Mouse (Mus musculus) hindbrain, embryonic 10.5 days (tissue): ENCODE data around the gene Rcan1. TPM values are rescaled to one million over a fixed set of nuclear protein-coding genes. Genes with fewer than 3 reads are reported as not detected.
A peak's percentile ranks its signal among the peaks of the same experiment; 100 is the strongest.

Experiments
- DNase-seq: peaks from one replicate; pipeline ENCODE4 v3.0.0-alpha.2; 2017; ENCODE audit warnings: low spot score
- H3K27ac ChIP-seq: fragments of 300-500 bp; sonication (generic); 2 replicates; pipeline ENCODE4 v1.5.1; 2016; ENCODE audit warnings: mild to moderate bottlenecking, moderate library complexity
- H3K27me3 ChIP-seq: fragments of 300-500 bp; sonication (generic); 2 replicates; pipeline ENCODE4 v1.6.1; 2016; ENCODE audit warnings: mild to moderate bottlenecking; ENCODE audit not compliant: poor library complexity, insufficient read depth, severe bottlenecking
- H3K36me3 ChIP-seq: fragments of 300-500 bp; sonication (generic); 2 replicates; pipeline ENCODE4 v1.6.1; 2016; ENCODE audit warnings: mild to moderate bottlenecking, moderate library complexity
- H3K4me1 ChIP-seq: fragments of 300-500 bp; sonication (generic); replicated peaks from 2 replicates; pipeline ENCODE4 v1.6.1; 2016; ENCODE audit warnings: mild to moderate bottlenecking
- H3K4me3 ChIP-seq: fragments of 300-500 bp; sonication (generic); 2 replicates; pipeline ENCODE4 v1.5.1; 2016; ENCODE audit warnings: mild to moderate bottlenecking, moderate library complexity
- H3K9me3 ChIP-seq: fragments of 300-500 bp; sonication (generic); 2 replicates; pipeline ENCODE4 v1.6.1; 2016; ENCODE audit warnings: mild to moderate bottlenecking, moderate library complexity
- WGBS: fragments of 180-500 bp; shearing (Covaris S2); methylation state at CpG from one replicate; pipeline ENCODE4 v1.1.7; 2016; 5-methylcytosine and 5-hydroxymethylcytosine counted together
- polyA plus RNA-seq: library from polyadenylated mRNA; unstranded; fragments of >200 nt; fragmentation: Nextera tagmentation; extraction: Ambion mirVana; gene quantifications from 2 replicates; pipeline ENCODE4 v1.2.1, GENCODE M21; 2016

Gene Rcan1
- polyA plus RNA-seq, 1 experiment from 2014 or later: 39.6 TPM

GRCm38 (mm10) chr16:92443644-92444113 is 27.0 kb downstream of the Rcan1 start:
- peaks cover 55% of the 10 kb centered on the region for H3K4me1 ChIP-seq
- H3K27ac ChIP-seq: 0 out of 2 replicates have a peak overlapping the region, but pooled peaks have one; percentile 19
- no peaks in the 10 kb centered on the region for H3K27me3 ChIP-seq
- 67% methylated on average over 13 of the region's 13 CpGs for WGBS
- no peak for DNase-seq
- no peak overlapping the region for H3K4me3 ChIP-seq
- H3K36me3 ChIP-seq: 0 out of 2 replicates have a peak, but pooled peaks cover under 1% of the 10 kb centered on the region
- H3K9me3 ChIP-seq: no peaks in the 10 kb centered on the region

DNA sequence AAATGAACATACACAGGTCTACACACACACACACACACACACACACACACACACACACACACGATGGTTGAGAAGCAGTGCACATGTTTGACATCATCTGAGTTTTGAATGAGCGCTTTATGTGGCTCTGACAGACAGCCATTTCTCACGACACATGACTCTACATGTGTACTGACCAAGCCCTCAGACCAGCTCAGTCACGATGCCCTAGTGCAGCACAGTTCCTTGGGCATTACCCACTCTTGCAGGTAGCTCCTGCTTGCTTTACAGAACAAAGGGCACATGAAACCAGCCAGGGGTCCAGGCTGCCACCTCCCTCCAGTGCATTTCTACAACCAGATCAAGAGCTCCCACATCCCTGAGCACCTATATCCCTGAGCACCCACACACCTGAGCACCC is 27.7 kb downstream of the Rcan1 start:
- no peak overlapping the region for H3K27ac ChIP-seq
- H3K4me3 ChIP-seq: no peak overlapping the region
- 94% methylated on average over 4 of the region's 4 CpGs for WGBS
- peaks cover 60% of the 10 kb centered on the region for H3K4me1 ChIP-seq
- no peak for DNase-seq
- H3K36me3 ChIP-seq: no peaks in the 10 kb centered on the region
- no peaks in the 10 kb centered on the region for H3K9me3 ChIP-seq
- no peaks in the 10 kb centered on the region for H3K27me3 ChIP-seq

DNA sequence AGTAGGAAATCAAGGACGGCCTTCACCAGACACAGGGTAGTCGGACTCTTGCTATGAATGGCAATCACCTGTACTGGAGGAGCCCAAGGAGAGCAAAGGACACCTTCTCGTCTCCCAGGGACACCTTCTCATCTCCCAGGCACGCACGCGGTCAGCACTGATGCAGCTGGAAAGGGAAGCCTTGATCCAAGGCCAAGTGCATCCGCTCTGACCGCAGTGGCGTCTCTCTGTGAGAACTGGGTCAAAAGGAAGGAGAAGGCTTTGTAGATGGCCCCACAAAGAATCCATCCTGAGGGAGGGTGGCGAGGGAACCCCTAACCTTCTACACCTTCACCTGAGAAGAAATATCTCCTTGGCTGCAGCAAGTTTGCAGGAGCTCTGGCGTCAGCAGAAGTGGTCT is 28.5 kb downstream of the Rcan1 start:
- DNase-seq: no peak
- Histone ChIP-seq H3K36me3 (no peaks in the 10 kb centered on the region), H3K4me1 (peaks cover 62% of the 10 kb centered on the region), H3K9me3 (no peaks in the 10 kb centered on the region), H3K4me3 (no peak overlapping the region), H3K27me3 (no peaks in the 10 kb centered on the region), H3K27ac (no peak overlapping the region)
- WGBS: 90% methylated on average over 11 of the region's 11 CpGs

DNA sequence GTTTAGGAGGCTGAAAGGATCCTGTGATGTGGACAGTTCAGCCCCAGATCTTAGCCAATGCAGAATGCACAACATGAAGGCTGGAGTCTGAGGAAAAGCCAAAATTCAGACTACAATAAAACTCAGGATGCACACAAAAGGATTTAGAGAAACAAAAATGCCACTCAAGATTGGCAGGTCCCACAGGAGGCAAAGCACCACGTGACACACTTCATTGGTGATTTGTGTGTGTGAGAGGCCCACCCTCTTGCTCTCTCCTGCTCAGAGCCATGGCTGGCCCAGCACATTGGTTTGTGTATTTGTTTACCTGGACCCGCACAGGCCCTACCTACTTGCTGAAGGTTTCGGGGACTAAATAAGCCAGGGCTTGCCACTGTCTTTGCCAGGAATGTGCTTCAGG is 29.5 kb downstream of the Rcan1 start:
- peak overlapping the region; percentile 79 for H3K27ac ChIP-seq
- WGBS: 70% methylated on average over 3 of the region's 3 CpGs

GRCm38 (mm10) chr16:92440229-92440628 is 30.4 kb downstream of the Rcan1 start:
- Histone ChIP-seq H3K9me3 (no peaks in the 10 kb centered on the region), H3K4me1 (peaks cover 59% of the 10 kb centered on the region), H3K27ac (peak overlapping the region; percentile 70), H3K27me3 (no peaks in the 10 kb centered on the region), H3K4me3 (no peak overlapping the region), H3K36me3 (0 out of 2 replicates have a peak, but pooled peaks cover 4% of the 10 kb centered on the region)
- 73% methylated on average over 8 of the region's 8 CpGs for WGBS
- DNase-seq: no peak

More for the DNA sequence above, 29.5 kb downstream of the Rcan1 start:
- no peak for DNase-seq
- H3K36me3 ChIP-seq: no peaks in the 10 kb centered on the region
- no peaks in the 10 kb centered on the region for H3K9me3 ChIP-seq
- no peaks in the 10 kb centered on the region for H3K27me3 ChIP-seq
- H3K4me1 ChIP-seq: peaks cover 62% of the 10 kb centered on the region
- no peak overlapping the region for H3K4me3 ChIP-seq

GRCm38 (mm10) chr16:92439775-92440174 is 30.9 kb downstream of the Rcan1 start:
- H3K27me3 ChIP-seq: no peaks in the 10 kb centered on the region
- peaks cover 55% of the 10 kb centered on the region for H3K4me1 ChIP-seq
- DNase-seq: no peak
- WGBS: 80% methylated on average over 2 of the region's 2 CpGs
- H3K27ac ChIP-seq: peak overlapping the region; percentile 70
- H3K4me3 ChIP-seq: no peak overlapping the region
- no peaks in the 10 kb centered on the region for H3K9me3 ChIP-seq
- 0 out of 2 replicates have a peak, but pooled peaks cover 7% of the 10 kb centered on the region for H3K36me3 ChIP-seq

DNA sequence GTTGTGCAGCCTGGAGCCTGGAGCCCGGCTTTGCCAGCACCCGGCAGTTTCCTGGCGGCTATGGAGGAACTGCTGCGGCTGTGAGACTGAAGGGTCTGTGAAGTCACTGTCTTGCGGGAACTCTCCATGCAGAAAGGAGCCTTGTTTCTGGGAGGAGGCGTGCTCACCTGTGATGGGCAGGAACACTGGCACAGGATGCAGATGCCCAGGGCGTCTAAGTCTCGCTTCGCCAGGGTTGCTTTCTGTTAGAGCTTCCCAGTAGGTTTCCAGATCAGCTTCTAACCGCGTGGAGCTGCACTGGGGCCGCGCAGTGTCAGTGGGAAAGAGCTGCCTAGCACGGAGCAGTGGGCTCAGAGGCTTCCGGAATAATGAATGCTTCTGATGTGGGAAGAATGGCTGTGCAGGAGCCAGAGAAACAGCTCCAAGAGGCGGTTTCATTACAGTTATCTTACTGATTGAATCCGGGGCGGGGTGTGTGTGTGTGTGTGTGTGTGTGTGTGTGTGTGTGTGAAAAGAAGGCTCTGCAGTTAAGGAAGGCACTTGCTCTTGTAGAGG is 35.2 kb downstream of the Rcan1 start:
- WGBS: 86% methylated on average over 18 of the region's 18 CpGs
- Histone ChIP-seq H3K36me3 (peaks cover 39% of the 10 kb centered on the region), H3K4me3 (no peak overlapping the region), H3K4me1 (peaks cover 22% of the 10 kb centered on the region), H3K9me3 (peaks cover 4% of the 10 kb centered on the region; the same call in 1 of the 2 replicates), H3K27ac (peak overlapping the region; percentile 50; the same call in 1 of the 2 replicates), H3K27me3 (no peaks in the 10 kb centered on the region)
- DNase-seq: no peak

GRCm38 (mm10) chr16:92433176-92433575 is 37.5 kb downstream of the Rcan1 start:
- H3K9me3 ChIP-seq: peaks cover 4% of the 10 kb centered on the region; the same call in 1 of the 2 replicates
- peaks cover 19% of the 10 kb centered on the region for H3K4me1 ChIP-seq
- WGBS: 93% methylated on average over 3 of the region's 3 CpGs
- H3K27me3 ChIP-seq: no peaks in the 10 kb centered on the region
- H3K27ac ChIP-seq: no peak overlapping the region
- no peak for DNase-seq
- no peak overlapping the region for H3K4me3 ChIP-seq
- peaks cover 39% of the 10 kb centered on the region for H3K36me3 ChIP-seq

DNA sequence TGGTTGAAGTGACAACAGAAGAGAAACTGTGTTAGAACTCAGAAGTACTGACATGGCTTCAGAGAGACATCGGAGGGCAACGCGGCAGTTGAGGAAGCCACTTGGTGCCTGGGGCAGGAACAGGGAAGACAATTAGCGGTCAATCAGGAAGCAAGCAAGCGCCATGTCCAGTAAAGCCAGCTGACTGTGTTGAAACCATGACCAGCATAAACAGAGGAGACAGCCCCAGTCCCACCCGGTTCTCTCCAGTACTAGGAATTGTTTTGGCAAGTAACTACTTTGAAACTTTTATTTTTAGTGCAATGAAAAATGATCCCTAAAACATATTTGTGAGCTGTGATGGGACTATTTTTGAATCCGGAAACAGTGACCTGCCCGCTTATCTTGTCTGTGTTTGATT is 39.9 kb downstream of the Rcan1 start:
- H3K27ac ChIP-seq: no peak overlapping the region

DNA sequence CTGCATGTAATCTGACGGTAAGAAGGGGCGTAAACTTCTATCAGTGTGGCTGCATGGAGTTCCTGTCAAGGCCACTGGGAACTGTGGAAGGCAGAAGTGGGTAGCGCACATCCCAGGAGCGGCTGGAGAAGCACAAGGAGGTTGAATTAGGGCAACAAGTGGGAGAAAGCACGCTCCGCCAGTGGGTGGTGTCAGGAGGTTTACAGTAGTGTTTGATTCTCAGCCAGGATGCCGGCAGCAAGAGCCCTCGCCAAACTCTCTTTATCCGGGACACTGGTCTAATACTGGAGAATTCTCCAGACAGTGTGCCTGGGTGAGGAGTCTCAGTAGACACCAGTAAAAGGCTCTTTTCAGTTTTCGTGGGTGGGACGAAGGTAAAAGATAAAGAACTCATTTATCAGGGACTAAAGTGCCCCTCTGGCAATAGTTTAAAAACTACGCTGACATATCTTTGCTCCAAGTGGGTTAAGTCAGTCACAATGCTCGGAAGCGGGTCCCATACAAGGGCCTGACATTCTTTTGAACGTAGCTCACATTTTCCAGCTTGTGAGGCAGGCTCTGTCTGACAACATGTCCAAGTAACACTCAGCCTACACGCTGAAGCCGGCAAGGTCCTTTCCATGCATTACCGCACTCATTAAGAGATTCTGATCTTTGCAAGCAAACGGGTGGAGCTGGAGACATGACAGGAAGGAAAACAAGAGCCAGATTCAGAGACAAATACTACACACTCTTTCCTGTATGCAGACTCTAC is 42.3 kb downstream of the Rcan1 start:
- H3K4me3 ChIP-seq: no peak overlapping the region
- WGBS: 71% methylated on average over 19 of the region's 19 CpGs
- DNase-seq: no peak
- no peak overlapping the region for H3K27ac ChIP-seq
- H3K27me3 ChIP-seq: no peaks in the 10 kb centered on the region
- peaks cover 4% of the 10 kb centered on the region; the same call in 1 of the 2 replicates for H3K9me3 ChIP-seq
- H3K36me3 ChIP-seq: peaks cover 24% of the 10 kb centered on the region
- peaks cover 49% of the 10 kb centered on the region for H3K4me1 ChIP-seq

More for the DNA sequence above, 39.9 kb downstream of the Rcan1 start:
- DNase-seq: no peak
- H3K36me3 ChIP-seq: peaks cover 39% of the 10 kb centered on the region
- H3K4me3 ChIP-seq: no peak overlapping the region
- peaks cover 4% of the 10 kb centered on the region; the same call in 1 of the 2 replicates for H3K9me3 ChIP-seq
- peaks cover 36% of the 10 kb centered on the region for H3K4me1 ChIP-seq
- no peaks in the 10 kb centered on the region for H3K27me3 ChIP-seq
- 94% methylated on average over 8 of the region's 8 CpGs for WGBS

- WGBS: 32% methylated on average over 6 of the region's 6 CpGs
- no peak overlapping the region for H3K27ac ChIP-seq
- H3K4me1 ChIP-seq: peaks cover 53% of the 10 kb centered on the region
- DNase-seq: no peak
- H3K4me3 ChIP-seq: no peak overlapping the region
- no peaks in the 10 kb centered on the region for H3K9me3 ChIP-seq
- H3K36me3 ChIP-seq: peaks cover 11% of the 10 kb centered on the region
- H3K27me3 ChIP-seq: no peaks in the 10 kb centered on the region
Observed at GRCm38 (mm10) chr16:92426708-92427107, 44.0 kb downstream of the Rcan1 start.

GRCm38 (mm10) chr16:92425875-92426274 is 44.8 kb downstream of the Rcan1 start:
- Histone ChIP-seq H3K4me3 (no peak overlapping the region), H3K36me3 (peaks cover 2% of the 10 kb centered on the region; the same call in 1 of the 2 replicates), H3K27ac (no peak overlapping the region), H3K4me1 (peaks cover 53% of the 10 kb centered on the region), H3K27me3 (no peaks in the 10 kb centered on the region), H3K9me3 (no peaks in the 10 kb centered on the region)
- DNase-seq: no peak
- WGBS: 76% methylated on average over 11 of the region's 11 CpGs

DNA sequence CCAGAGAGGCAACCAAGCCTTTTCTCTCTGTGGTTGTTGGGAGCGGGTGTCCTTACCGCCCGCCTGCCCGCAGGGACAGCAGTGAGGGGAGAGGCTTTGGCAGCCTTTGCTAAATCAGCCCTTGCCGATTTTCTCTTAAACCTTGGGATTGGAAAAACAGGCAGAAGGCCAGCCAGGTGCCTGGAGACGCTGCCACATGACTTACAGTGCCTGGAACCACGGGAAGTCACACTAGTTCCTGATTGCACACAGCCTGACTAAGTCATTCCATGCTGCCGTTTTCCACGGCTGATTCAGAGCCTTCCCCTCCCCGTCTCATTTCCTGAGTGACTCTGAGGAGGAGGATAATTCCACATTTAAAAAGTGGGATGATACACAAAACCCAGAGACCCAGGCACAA is 47.3 kb downstream of the Rcan1 start:
- Histone ChIP-seq H3K9me3 (no peaks in the 10 kb centered on the region), H3K27me3 (no peaks in the 10 kb centered on the region), H3K36me3 (no peaks in the 10 kb centered on the region), H3K4me1 (peaks cover 40% of the 10 kb centered on the region), H3K4me3 (no peak overlapping the region), H3K27ac (peak overlapping the region; percentile 69; the same call in 1 of the 2 replicates)
- 65% methylated on average over 10 of the region's 10 CpGs for WGBS
- DNase-seq: no peak
